Mouse (Mus musculus): ENCODE results near the gene Ddah1. TPM values are rescaled to one million over a fixed set of nuclear protein-coding genes. Genes with fewer than 3 reads are reported as not detected.

Ddah1 gene
- polyA plus RNA-seq, 1 experiment from 2014 or later = 23.9 TPM

- Histone ChIP-seq H3K27me3 (replicated peaks) (no peaks in the 10 kb centered on the region), H3K36me3 (no peaks in the 10 kb centered on the region), H3K4me1 (peaks cover 7% of the 10 kb centered on the region; the same call in 1 of the 2 replicates), H3K9me3 (no peaks in the 10 kb centered on the region), H3K27ac (no peak overlapping the region), H3K4me3 (replicated peaks) (no peak overlapping the region), H3K4me2 (no peak overlapping the region), H3K9ac (no peak overlapping the region)
- ATAC-seq (ENCODE audit: insufficient read depth, low FRiP score, low read depth) = no peak
- 61% methylated on average over 3 of the region's 3 CpGs for WGBS
Observed at GRCm38 (mm10) chr3:145790233-145790632, 31.8 kb downstream of the Ddah1 start.

- no peaks in the 10 kb centered on the region for H3K9me3 ChIP-seq
- WGBS = 62% methylated on average over 4 of the region's 4 CpGs
- H3K4me2 ChIP-seq = no peak overlapping the region
- no peaks in the 10 kb centered on the region for H3K27me3 ChIP-seq (replicated peaks)
- no peak overlapping the region for H3K4me3 ChIP-seq (replicated peaks)
- H3K27ac ChIP-seq = no peak overlapping the region
- H3K36me3 ChIP-seq = no peaks in the 10 kb centered on the region
- H3K9ac ChIP-seq = no peak overlapping the region
- H3K4me1 ChIP-seq = peaks cover 7% of the 10 kb centered on the region; the same call in 1 of the 2 replicates
- ATAC-seq (ENCODE audit: insufficient read depth, low FRiP score, low read depth) = no peak
Observed at GRCm38 (mm10) chr3:145790709-145791108, 32.2 kb downstream of the Ddah1 start.

- Histone ChIP-seq H3K27ac (peak overlapping the region; percentile 73; the same call in 1 of the 2 replicates), H3K9ac (no peak overlapping the region), H3K27me3 (replicated peaks) (no peaks in the 10 kb centered on the region), H3K4me3 (replicated peaks) (no peak overlapping the region), H3K4me1 (peaks cover 21% of the 10 kb centered on the region), H3K4me2 (no peak overlapping the region), H3K9me3 (no peaks in the 10 kb centered on the region), H3K36me3 (no peaks in the 10 kb centered on the region)
- 0 out of 2 replicates have a peak, but pooled peaks have one; percentile 47 for ATAC-seq (ENCODE audit: insufficient read depth, low FRiP score, low read depth)
- WGBS = 76% methylated on average over 10 of the region's 10 CpGs
Observed at GRCm38 (mm10) chr3:145794355-145794754, 35.9 kb downstream of the Ddah1 start.

- Histone ChIP-seq H3K27me3 (replicated peaks) (no peaks in the 10 kb centered on the region), H3K9me3 (no peaks in the 10 kb centered on the region), H3K4me2 (no peak overlapping the region), H3K27ac (no peak overlapping the region), H3K36me3 (no peaks in the 10 kb centered on the region), H3K4me1 (peaks cover 14% of the 10 kb centered on the region), H3K4me3 (replicated peaks) (no peak overlapping the region), H3K9ac (no peak overlapping the region)
- WGBS = 79% methylated on average over 7 of the region's 7 CpGs
- no peak for ATAC-seq (ENCODE audit: insufficient read depth, low FRiP score, low read depth)
Observed at GRCm38 (mm10) chr3:145795896-145796295, 37.4 kb downstream of the Ddah1 start.

GRCm38 (mm10) chr3:145798042-145798441 lies 39.6 kb downstream of the Ddah1 start:
- no peak for ATAC-seq (ENCODE audit: insufficient read depth, low FRiP score, low read depth)
- H3K27me3 ChIP-seq (replicated peaks) = no peaks in the 10 kb centered on the region
- H3K9me3 ChIP-seq = no peaks in the 10 kb centered on the region
- H3K4me2 ChIP-seq = no peak overlapping the region
- no peak overlapping the region for H3K27ac ChIP-seq
- no peak overlapping the region for H3K4me3 ChIP-seq (replicated peaks)
- WGBS = 58% methylated on average over 10 of the region's 10 CpGs
- no peaks in the 10 kb centered on the region for H3K36me3 ChIP-seq
- H3K9ac ChIP-seq = no peak overlapping the region
- H3K4me1 ChIP-seq = peaks cover 14% of the 10 kb centered on the region

- H3K4me2 ChIP-seq = no peak overlapping the region; the same call in 1 of the 2 replicates
Observed at GRCm38 (mm10) chr3:145798751-145799188, 40.3 kb downstream of the Ddah1 start.

GRCm38 (mm10) chr3:145799365-145799764 lies 40.9 kb downstream of the Ddah1 start:
- H3K4me3 ChIP-seq (replicated peaks) = no peak overlapping the region
- H3K9me3 ChIP-seq = no peaks in the 10 kb centered on the region
- peaks cover 14% of the 10 kb centered on the region for H3K4me1 ChIP-seq
- 29% methylated on average over 3 of the region's 3 CpGs for WGBS
- H3K4me2 ChIP-seq = no peak overlapping the region
- H3K27ac ChIP-seq = peak overlapping the region; percentile 54; the same call in 1 of the 2 replicates
- no peaks in the 10 kb centered on the region for H3K36me3 ChIP-seq
- ATAC-seq (ENCODE audit: insufficient read depth, low FRiP score, low read depth) = no peak
- H3K9ac ChIP-seq = no peak overlapping the region
- no peaks in the 10 kb centered on the region for H3K27me3 ChIP-seq (replicated peaks)

More at GRCm38 (mm10) chr3:145798751-145799188, 40.3 kb downstream of the Ddah1 start:
- H3K27ac ChIP-seq = peak overlapping the region; percentile 54; the same call in 1 of the 2 replicates
- no peak overlapping the region for H3K9ac ChIP-seq
- no peak overlapping the region for H3K4me3 ChIP-seq (replicated peaks)
- H3K36me3 ChIP-seq = no peaks in the 10 kb centered on the region
- WGBS = 8% methylated on average over 6 of the region's 6 CpGs
- H3K4me1 ChIP-seq = peaks cover 14% of the 10 kb centered on the region
- no peaks in the 10 kb centered on the region for H3K9me3 ChIP-seq
- no peaks in the 10 kb centered on the region for H3K27me3 ChIP-seq (replicated peaks)
- peak; percentile 55 for ATAC-seq (ENCODE audit: insufficient read depth, low FRiP score, low read depth)

GRCm38 (mm10) chr3:145802106-145802505 lies 43.6 kb downstream of the Ddah1 start:
- H3K27ac ChIP-seq = no peak overlapping the region
- H3K36me3 ChIP-seq = no peaks in the 10 kb centered on the region
- peaks cover 14% of the 10 kb centered on the region for H3K4me1 ChIP-seq
- H3K4me3 ChIP-seq (replicated peaks) = no peak overlapping the region
- WGBS = 60% methylated on average over 6 of the region's 6 CpGs
- no peaks in the 10 kb centered on the region for H3K27me3 ChIP-seq (replicated peaks)
- no peaks in the 10 kb centered on the region for H3K9me3 ChIP-seq
- no peak for ATAC-seq (ENCODE audit: insufficient read depth, low FRiP score, low read depth)
- H3K4me2 ChIP-seq = no peak overlapping the region
- H3K9ac ChIP-seq = no peak overlapping the region

GRCm38 (mm10) chr3:145805848-145806247 lies 47.4 kb downstream of the Ddah1 start:
- Histone ChIP-seq H3K9ac (no peak overlapping the region), H3K9me3 (no peaks in the 10 kb centered on the region), H3K4me3 (replicated peaks) (no peak overlapping the region), H3K27me3 (replicated peaks) (no peaks in the 10 kb centered on the region), H3K36me3 (no peaks in the 10 kb centered on the region), H3K27ac (no peak overlapping the region), H3K4me2 (no peak overlapping the region), H3K4me1 (no peaks in the 10 kb centered on the region)
- no peak for ATAC-seq (ENCODE audit: insufficient read depth, low FRiP score, low read depth)
- WGBS = 58% methylated on average over 4 of the region's 4 CpGs

- WGBS = 24% methylated on average over 5 of the region's 5 CpGs
- no peak overlapping the region for H3K27ac ChIP-seq
- no peak overlapping the region for H3K9ac ChIP-seq
- H3K27me3 ChIP-seq (replicated peaks) = no peaks in the 10 kb centered on the region
- H3K4me2 ChIP-seq = no peak overlapping the region
- H3K9me3 ChIP-seq = no peaks in the 10 kb centered on the region
- H3K4me1 ChIP-seq = no peaks in the 10 kb centered on the region
- no peak overlapping the region for H3K4me3 ChIP-seq (replicated peaks)
- H3K36me3 ChIP-seq = no peaks in the 10 kb centered on the region
- ATAC-seq (ENCODE audit: insufficient read depth, low FRiP score, low read depth) = no peak
Observed at GRCm38 (mm10) chr3:145806502-145806901, 48.0 kb downstream of the Ddah1 start.

GRCm38 (mm10) chr3:145816807-145817206 lies 58.3 kb downstream of the Ddah1 start:
- Histone ChIP-seq H3K9ac (no peak overlapping the region), H3K4me3 (replicated peaks) (no peak overlapping the region), H3K9me3 (no peaks in the 10 kb centered on the region), H3K4me2 (no peak overlapping the region), H3K27ac (peak overlapping the region; percentile 31; the same call in 1 of the 2 replicates), H3K27me3 (replicated peaks) (no peaks in the 10 kb centered on the region), H3K36me3 (no peaks in the 10 kb centered on the region), H3K4me1 (0 out of 2 replicates have a peak, but pooled peaks cover 3% of the 10 kb centered on the region)
- WGBS = 60% methylated on average over 1 of the region's 1 CpGs
- ATAC-seq (ENCODE audit: insufficient read depth, low FRiP score, low read depth) = peak; percentile 47; the same call in 1 of the 2 replicates

- H3K4me2 ChIP-seq = no peak overlapping the region
- no peak overlapping the region for H3K4me3 ChIP-seq (replicated peaks)
- H3K27ac ChIP-seq = peak overlapping the region; percentile 31; the same call in 1 of the 2 replicates
- no peaks in the 10 kb centered on the region for H3K36me3 ChIP-seq
- no peaks in the 10 kb centered on the region for H3K27me3 ChIP-seq (replicated peaks)
- no peaks in the 10 kb centered on the region for H3K9me3 ChIP-seq
- ATAC-seq (ENCODE audit: insufficient read depth, low FRiP score, low read depth) = no peak
- 0 out of 2 replicates have a peak, but pooled peaks cover 3% of the 10 kb centered on the region for H3K4me1 ChIP-seq
- no peak overlapping the region for H3K9ac ChIP-seq
- 65% methylated on average over 6 of the region's 6 CpGs for WGBS
Observed at GRCm38 (mm10) chr3:145817276-145817675, 58.8 kb downstream of the Ddah1 start.
